Mouse (Mus musculus) heart, postnatal 25 days (tissue): ENCODE results near the gene A630023A22Rik. TPM values are rescaled to one million over a fixed set of nuclear protein-coding genes. Genes with fewer than 3 reads are reported as not detected.

ENCODE experiments used
- total RNA-seq, 2 experiments: library from RNA; stranded (reverse); gene quantifications; 2 replicates each; pipeline ENCODE4 v1.2.3; 2021

The A630023A22Rik gene
- total RNA-seq, 2 experiments from 2014 or later: not detected

Other genes with a start within 250 kb of the A630023A22Rik start
- gene Gdf10, start 179.2 kb downstream of the A630023A22Rik start, total RNA-seq: 1 to 10 TPM; 1.6 to 1.7 TPM
- gene Gdf2, start 161.7 kb downstream of the A630023A22Rik start, total RNA-seq: under 1 TPM; 0.26 to 0.36 TPM
- gene Rbp3, start 148.8 kb downstream of the A630023A22Rik start, total RNA-seq: not detected
- not detected for gene Zfp488, start 124.0 kb downstream of the A630023A22Rik start, total RNA-seq
- gene Gm30083, start 87.6 kb downstream of the A630023A22Rik start, total RNA-seq: not detected
- gene Gm5460, start 86.0 kb downstream of the A630023A22Rik start, total RNA-seq: not detected
- not detected for gene Antxrl, start 50.0 kb downstream of the A630023A22Rik start, total RNA-seq
- gene Anxa8, start 16.8 kb downstream of the A630023A22Rik start, total RNA-seq: 1 to 10 TPM; 3.1 to 3.8 TPM
- under 1 TPM; 0.17 to 0.23 TPM for gene Npy4r, start 49.7 kb upstream of the A630023A22Rik start, total RNA-seq
- gene Gprin2, start 98.9 kb upstream of the A630023A22Rik start, total RNA-seq: under 1 TPM; 0.08 to 0.28 TPM
- gene Syt15, start 116.8 kb upstream of the A630023A22Rik start, total RNA-seq: under 1 TPM; 0.70 to 0.75 TPM
- gene Shld2, start 207.7 kb upstream of the A630023A22Rik start, total RNA-seq: 1 to 10 TPM; 8.3 to 8.4 TPM
- 100 to 1,000 TPM; 126 to 142 TPM for gene Glud1, start 208.0 kb upstream of the A630023A22Rik start, total RNA-seq